Mouse (Mus musculus): Measurements from ENCODE around the gene Ppfia4.
"Not testable (repeated sequence)": the region's sequence is repeated elsewhere in the genome, so short reads cannot be mapped to it uniquely, and the experiment has no call there.

Ppfia4 gene

GRCm38 (mm10) chr1:134272754-134273250 lies 59.9 kb downstream of the Ppfia4 start:
- no peak for DNase-seq (ENCODE audit: low read depth)

GRCm38 (mm10) chr1:134270026-134270425 lies 62.7 kb downstream of the Ppfia4 start:
- DNase-seq (ENCODE audit: low read depth) = no peak

- no peak for DNase-seq (ENCODE audit: low read depth)
Observed at GRCm38 (mm10) chr1:134265797-134266196, 66.9 kb downstream of the Ppfia4 start.

- DNase-seq (ENCODE audit: low read depth) = no peak
Observed at GRCm38 (mm10) chr1:134264341-134264740, 68.4 kb downstream of the Ppfia4 start.

GRCm38 (mm10) chr1:134249681-134250080 lies 83.0 kb downstream of the Ppfia4 start:
- not testable (repeated sequence) for DNase-seq (ENCODE audit: low read depth)

Data from c-Kit-positive CD71-positive TER-119-negative erythroid progenitor cells, embryonic 14.5 days (primary cell).